Mouse (Mus musculus) natural killer cell, adult 2 months (primary cell): ENCODE measurements around the gene Prkca.

Experiments
- DNase-seq, 2 experiments: peaks; one replicate each; pipeline ENCODE4 v3.0.0; 2022; ENCODE audit warnings: low spot score in 2 of 2

Prkca gene

GRCm38 (mm10) chr11:108340293-108340692 lies 3.4 kb downstream of the Prkca start:
- no peak for DNase-seq

GRCm38 (mm10) chr11:108336445-108336844 lies 7.3 kb downstream of the Prkca start:
- DNase-seq, result no peak

GRCm38 (mm10) chr11:108335536-108335935 lies 8.2 kb downstream of the Prkca start:
- DNase-seq, result no peak

GRCm38 (mm10) chr11:108334658-108335057 lies 9.1 kb downstream of the Prkca start:
- DNase-seq, result no peak

- DNase-seq, result no peak
Measured at GRCm38 (mm10) chr11:108333583-108334379, 9.9 kb downstream of the Prkca start.

GRCm38 (mm10) chr11:108333006-108333405 lies 10.7 kb downstream of the Prkca start:
- DNase-seq, result no peak

- no peak for DNase-seq
Measured at GRCm38 (mm10) chr11:108330818-108331217, 12.9 kb downstream of the Prkca start.

GRCm38 (mm10) chr11:108325943-108326342 lies 17.8 kb downstream of the Prkca start:
- DNase-seq, result no peak

GRCm38 (mm10) chr11:108322156-108322555 lies 21.6 kb downstream of the Prkca start:
- no peak for DNase-seq

- DNase-seq, result no peak
Measured at GRCm38 (mm10) chr11:108320561-108320960, 23.2 kb downstream of the Prkca start.

- no peak for DNase-seq
Measured at GRCm38 (mm10) chr11:108319162-108319561, 24.6 kb downstream of the Prkca start.

GRCm38 (mm10) chr11:108317878-108318277 lies 25.9 kb downstream of the Prkca start:
- DNase-seq, result no peak

- DNase-seq, result no peak
Measured at GRCm38 (mm10) chr11:108315736-108316135, 28.0 kb downstream of the Prkca start.

GRCm38 (mm10) chr11:108312516-108312915 lies 31.2 kb downstream of the Prkca start:
- no peak for DNase-seq

GRCm38 (mm10) chr11:108311912-108312311 lies 31.8 kb downstream of the Prkca start:
- no peak for DNase-seq

GRCm38 (mm10) chr11:108309791-108310190 lies 33.9 kb downstream of the Prkca start:
- no peak for DNase-seq

GRCm38 (mm10) chr11:108308253-108308652 lies 35.5 kb downstream of the Prkca start:
- no peak for DNase-seq

- DNase-seq, result no peak
Measured at GRCm38 (mm10) chr11:108307258-108307657, 36.5 kb downstream of the Prkca start.

GRCm38 (mm10) chr11:108303787-108304186 lies 39.9 kb downstream of the Prkca start:
- DNase-seq, result no peak

GRCm38 (mm10) chr11:108301796-108302490 lies 41.8 kb downstream of the Prkca start:
- DNase-seq, result no peak

GRCm38 (mm10) chr11:108301036-108301435 lies 42.7 kb downstream of the Prkca start:
- DNase-seq, result no peak

GRCm38 (mm10) chr11:108300443-108300842 lies 43.3 kb downstream of the Prkca start:
- no peak for DNase-seq

- no peak for DNase-seq
Measured at GRCm38 (mm10) chr11:108299913-108300312, 43.8 kb downstream of the Prkca start.
